In the genomic region with DNA sequence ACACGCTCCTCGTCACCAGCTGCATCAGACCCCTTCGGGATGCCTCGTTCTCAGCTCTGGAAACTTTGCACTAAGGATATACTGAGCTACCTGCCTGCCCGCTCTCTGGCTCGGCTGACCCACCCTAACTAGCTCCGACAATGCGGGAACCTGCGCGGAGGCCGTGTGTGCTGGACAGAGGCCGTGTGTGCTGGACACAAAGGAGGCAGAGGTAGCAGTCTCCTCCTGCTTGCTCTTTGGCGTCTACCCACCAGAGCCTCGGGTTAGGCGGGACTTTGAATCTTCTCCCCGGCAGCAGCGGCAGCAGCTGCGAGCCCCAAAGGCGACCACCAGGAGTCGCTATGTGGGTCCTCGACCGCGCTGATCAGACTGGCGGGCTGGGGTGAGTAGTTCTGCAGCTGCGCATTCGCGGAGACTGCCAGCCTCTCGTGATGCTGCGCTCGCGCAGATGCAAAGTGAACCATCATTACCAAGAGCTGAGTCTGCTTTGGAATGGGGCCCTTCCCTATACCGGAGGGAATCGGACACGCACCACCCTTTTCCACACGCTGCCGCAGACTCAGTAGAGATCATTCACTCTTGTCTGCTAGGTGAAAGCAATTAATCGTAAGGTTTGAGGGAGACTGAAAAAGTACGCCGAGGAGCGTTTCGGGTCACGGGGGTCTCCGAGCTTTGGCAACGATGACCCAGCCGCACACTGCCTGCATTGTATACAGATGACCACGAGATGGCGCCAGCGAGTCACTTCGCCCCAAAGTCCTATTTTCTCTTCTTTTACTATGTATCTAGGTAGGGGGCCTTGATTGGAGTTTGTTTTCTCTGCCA, we compare ENCODE assay signal across 8 mouse cellular contexts. TPM values are rescaled to one million over a fixed set of nuclear protein-coding genes. Genes with fewer than 3 reads are reported as not detected.
A peak's percentile ranks its signal among the peaks of the same experiment; 100 is the strongest.
DNase-seq lines count a peak whose midpoint lies in the region; ATAC-seq and TF ChIP-seq lines count a peak whose summit lies in the region.

No protein-coding gene starts in this region.

- no peaks in the 10 kb centered on the region for H3K27me3 ChIP-seq in MEL (ENCODE audit: control insufficient read depth in 1 of 2, insufficient read depth in 2 of 2, low read length in 2 of 2)
- no peaks in the 10 kb centered on the region for H3K27me3 ChIP-seq in forebrain, embryonic 16.5 days (replicated peaks; ENCODE audit: control insufficient read depth, insufficient read depth, low read length)
- peaks cover 13% of the 10 kb centered on the region for H3K27me3 ChIP-seq in neural tube, embryonic 15.5 days (replicated peaks)

- H3K4me1 ChIP-seq in MEL (ENCODE audit: control insufficient read depth in 1 of 2, insufficient read depth in 2 of 2, low read length in 2 of 2): peaks cover 2 to 20% of the 10 kb centered on the region in 2 experiments
- H3K4me1 ChIP-seq in forebrain, embryonic 16.5 days (replicated peaks; ENCODE audit: control insufficient read depth, insufficient read depth, low read length): peaks cover 8% of the 10 kb centered on the region
- H3K4me1 ChIP-seq in lung, adult 2 months (ENCODE audit: control insufficient read depth, insufficient read depth, low read length): peaks cover 4% of the 10 kb centered on the region; the same call in 1 of the 2 replicates
- H3K4me1 ChIP-seq in neural tube, embryonic 15.5 days: peaks cover 5% of the 10 kb centered on the region

- peak overlapping the region; percentile 72 to 84 for H3K4me3 ChIP-seq in MEL (ENCODE audit: control insufficient read depth in 1 of 2, insufficient read depth in 1 of 2, low read depth in 2 of 2, low read length in 2 of 2)
- peak overlapping the region; percentile 61 for H3K4me3 ChIP-seq in forebrain, embryonic 16.5 days (replicated peaks; ENCODE audit: low read length)
- H3K4me3 ChIP-seq in layer of hippocampus, adult 2 months: peak overlapping the region; percentile 56
- peak overlapping the region; percentile 80 for H3K4me3 ChIP-seq in lung, adult 2 months (replicated peaks; ENCODE audit: extremely low read depth, low read depth, low read length)
- H3K4me3 ChIP-seq in neural tube, embryonic 15.5 days (replicated peaks): peak overlapping the region; percentile 56

- under 1% methylated on average over 49 of the region's 49 CpGs for WGBS in forebrain, embryonic 16.5 days
- under 1% methylated on average over 49 of the region's 49 CpGs for whole genome bisulfite sequencing in lung, adult 2 months
- under 1% methylated on average over 49 of the region's 49 CpGs for WGBS in neural tube, embryonic 15.5 days

- DNase-seq in MEL (ENCODE audit: low read depth, low spot score): peak; percentile 99
- DNase-seq in cerebellum, adult 18-20 months: peak; percentile 88 to 90
- DNase-seq in heart, postnatal 36 days: peak; percentile 88 to 90
- peak; percentile 92 for DNase-seq in layer of hippocampus, adult 2 months (ENCODE audit: low spot score in 2 of 2)
- DNase-seq in lung, adult 2 months: peak; percentile 83
- peak; percentile 86 for DNase-seq in testis, postnatal 14 days (ENCODE audit: low spot score)

- H3K9ac ChIP-seq in MEL (ENCODE audit: control insufficient read depth, low read depth, low read length, poor library complexity, severe bottlenecking): peak overlapping the region; percentile 78
- peak overlapping the region; percentile 69 for H3K9ac ChIP-seq in forebrain, embryonic 16.5 days (replicated peaks; ENCODE audit: low read depth, low read length)
- H3K9ac ChIP-seq in neural tube, embryonic 15.5 days (replicated peaks): peak overlapping the region; percentile 56

- H3K9me3 ChIP-seq in MEL (replicated peaks; ENCODE audit: insufficient read depth, low read length): no peaks in the 10 kb centered on the region
- H3K9me3 ChIP-seq in forebrain, embryonic 16.5 days (ENCODE audit: control insufficient read depth, low read length): no peaks in the 10 kb centered on the region
- H3K9me3 ChIP-seq in neural tube, embryonic 15.5 days (replicated peaks): no peaks in the 10 kb centered on the region

- peak overlapping the region; percentile 66 for H3K27ac ChIP-seq in MEL (ENCODE audit: control insufficient read depth, low read depth, low read length)
- H3K27ac ChIP-seq in forebrain, embryonic 16.5 days (ENCODE audit: low read length): peak overlapping the region; percentile 90
- peak overlapping the region; percentile 89 for H3K27ac ChIP-seq in layer of hippocampus, adult 2 months
- H3K27ac ChIP-seq in neural tube, embryonic 15.5 days (replicated peaks): peak overlapping the region; percentile 94

- peak in 2 of 3 experiments; percentile 93 to 100; a peak in 4 of 6 replicates for TF ChIP-seq CTCF in MEL (IDR thresholded peaks at IDR 0.05 in 2 of 3, conservative IDR thresholded peaks at IDR 0.05 in 1 of 3; ENCODE audit: control insufficient read depth in 1 of 3, insufficient read depth in 1 of 3, low read depth in 2 of 3, low read length in 3 of 3, poor library complexity in 1 of 3, severe bottlenecking in 1 of 3)
- peak; percentile 73 for TF ChIP-seq CTCF in layer of hippocampus, adult 2 months (conservative IDR thresholded peaks at IDR 0.05)
- TF ChIP-seq CTCF in lung, adult 2 months (IDR thresholded peaks at IDR 0.05; ENCODE audit: insufficient read depth, low read length): peak; percentile 90

- intact Hi-C loops in heart, postnatal 36 days (cut with DNase I): loop anchor here (5.0 kb wide), 1 partner anchor 224 kb away; no protein-coding TSS in a partner anchor

- ATAC-seq in forebrain, embryonic 16.5 days: peak; percentile 98
- peak; percentile 98 for ATAC-seq in neural tube, embryonic 15.5 days (ENCODE audit: low FRiP score)

- peaks cover 0 to 10% of the 10 kb centered on the region in 2 experiments; a peak in 2 of 4 replicates for H3K36me3 ChIP-seq in MEL (ENCODE audit: control insufficient read depth in 1 of 2, insufficient read depth in 2 of 2, low read length in 2 of 2)
- H3K36me3 ChIP-seq in forebrain, embryonic 16.5 days (ENCODE audit: control insufficient read depth, insufficient read depth): no peaks in the 10 kb centered on the region
- H3K36me3 ChIP-seq in neural tube, embryonic 15.5 days: no peaks in the 10 kb centered on the region

- TF ChIP-seq POLR2A in MEL (IDR thresholded peaks at IDR 0.05; ENCODE audit: control insufficient read depth in 1 of 2, insufficient read depth in 1 of 2, low read depth in 1 of 2, low read length in 2 of 2, poor library complexity in 1 of 2): peak; percentile 79 to 83
- TF ChIP-seq POLR2A in lung, adult 2 months (IDR thresholded peaks at IDR 0.05; ENCODE audit: borderline replicate concordance, extremely low read depth, low read depth, low read length): peak; percentile 23; the same call in 1 of the 2 replicates

- no peak for TF ChIP-seq EP300 in MEL (IDR thresholded peaks at IDR 0.05; ENCODE audit: low read depth in 1 of 2, low read length in 2 of 2)

- no peak for TF ChIP-seq RAD21 in MEL (IDR thresholded peaks at IDR 0.05; ENCODE audit: low read depth, low read length)

- no peaks in the 10 kb centered on the region; the same call in 1 of the 2 replicates for H3K79me2 ChIP-seq in MEL (ENCODE audit: control insufficient read depth, insufficient read depth, low read length, poor library complexity)

- H3K4me2 ChIP-seq in forebrain, embryonic 16.5 days (ENCODE audit: low read length): peak overlapping the region; percentile 60
- H3K4me2 ChIP-seq in neural tube, embryonic 15.5 days: peak overlapping the region; percentile 68

RNA-seq across cellular contexts. Expression of a gene that starts 8.5 kb away (rescaled TPM):
- total RNA-seq in MEL (2012; rRNA removed): 6,680 and 8,754 TPM in 2 replicates
- polyA plus RNA-seq in MEL (2012; ENCODE audit: insufficient read depth in 1 of 2, insufficient read length in 2 of 2, low read depth in 1 of 2, low replicate concordance in 2 of 2, missing spikeins in 1 of 2): 10 to 100 TPM in 1 of 2 experiments, not detected in 1; 11.2 TPM
- polyA plus RNA-seq in forebrain, embryonic 16.5 days (2015; fragmentation: Nextera tagmentation; extraction: Ambion mirVana): 3.2 and 4.6 TPM in 2 replicates
- 10 to 100 TPM; 51.8 to 59.2 TPM for total RNA-seq in heart, postnatal 36 days (2021)
- total RNA-seq in layer of hippocampus, adult 2 months (2021): 100 to 1,000 TPM; 126 to 137 TPM
- 1.1 and 1.8 TPM in 2 replicates for polyA plus RNA-seq in lung, adult 2 months (2012; rRNA removed)
- 0.61 and 3.0 TPM in 2 replicates for polyA plus RNA-seq in neural tube, embryonic 15.5 days (2015; fragmentation: Nextera tagmentation; extraction: Ambion mirVana)

RNA-seq across cellular contexts. Expression of a gene that starts 9.6 kb away (rescaled TPM):
- 3,962 and 5,017 TPM in 2 replicates for total RNA-seq in MEL (2012; rRNA removed)
- 10 to 100 TPM in 1 of 2 experiments, not detected in 1; 71.7 TPM for polyA plus RNA-seq in MEL (2012; ENCODE audit: insufficient read depth in 1 of 2, insufficient read length in 2 of 2, low read depth in 1 of 2, low replicate concordance in 2 of 2, missing spikeins in 1 of 2)
- 23.1 and 24.7 TPM in 2 replicates for polyA plus RNA-seq in forebrain, embryonic 16.5 days (2015; fragmentation: Nextera tagmentation; extraction: Ambion mirVana)
- total RNA-seq in heart, postnatal 36 days (2021): 10 to 100 TPM; 36.6 to 38.6 TPM
- 10 to 100 TPM; 48.4 to 51.6 TPM for total RNA-seq in layer of hippocampus, adult 2 months (2021)
- polyA plus RNA-seq in lung, adult 2 months (2012; rRNA removed): 33.2 and 40.7 TPM in 2 replicates
- polyA plus RNA-seq in neural tube, embryonic 15.5 days (2015; fragmentation: Nextera tagmentation; extraction: Ambion mirVana): 9.4 and 16.0 TPM in 2 replicates

RNA-seq across cellular contexts. Expression of a gene that starts 14.9 kb away (rescaled TPM):
- total RNA-seq in MEL (2012; rRNA removed): 195 and 290 TPM in 2 replicates
- 1 to 10 TPM in 1 of 2 experiments, not detected in 1; 1.5 TPM for polyA plus RNA-seq in MEL (2012; ENCODE audit: insufficient read depth in 1 of 2, insufficient read length in 2 of 2, low read depth in 1 of 2, low replicate concordance in 2 of 2, missing spikeins in 1 of 2)
- polyA plus RNA-seq in forebrain, embryonic 16.5 days (2015; fragmentation: Nextera tagmentation; extraction: Ambion mirVana): 8.4 and 8.9 TPM in 2 replicates
- 10 to 100 TPM; 14.0 to 17.5 TPM for total RNA-seq in heart, postnatal 36 days (2021)
- 10 to 100 TPM; 29.6 to 29.9 TPM for total RNA-seq in layer of hippocampus, adult 2 months (2021)
- 5.1 and 5.6 TPM in 2 replicates for polyA plus RNA-seq in lung, adult 2 months (2012; rRNA removed)
- 4.9 and 5.1 TPM in 2 replicates for polyA plus RNA-seq in neural tube, embryonic 15.5 days (2015; fragmentation: Nextera tagmentation; extraction: Ambion mirVana)

RNA-seq across cellular contexts. Expression of a gene that starts 15.8 kb away (rescaled TPM):
- 3.4 and 4.7 TPM in 2 replicates for total RNA-seq in MEL (2012; rRNA removed)
- polyA plus RNA-seq in MEL (2012; ENCODE audit: insufficient read depth in 1 of 2, insufficient read length in 2 of 2, low read depth in 1 of 2, low replicate concordance in 2 of 2, missing spikeins in 1 of 2): 1 to 10 TPM in 1 of 2 experiments, not detected in 1; 2.8 TPM
- 0.92 and 0.99 TPM in 2 replicates for polyA plus RNA-seq in forebrain, embryonic 16.5 days (2015; fragmentation: Nextera tagmentation; extraction: Ambion mirVana)
- total RNA-seq in heart, postnatal 36 days (2021): 1 to 10 TPM in 1 of 2 experiments, under 1 TPM in 1; 0.47 to 1.4 TPM
- total RNA-seq in layer of hippocampus, adult 2 months (2021): 1 to 10 TPM; 2.2 to 2.3 TPM
- polyA plus RNA-seq in lung, adult 2 months (2012; rRNA removed): 2.9 and 3.6 TPM in 2 replicates
- polyA plus RNA-seq in neural tube, embryonic 15.5 days (2015; fragmentation: Nextera tagmentation; extraction: Ambion mirVana): 1.8 and 3.5 TPM in 2 replicates

RNA-seq across cellular contexts. Expression of a gene that starts 31.5 kb away (rescaled TPM):
- 1.3 and 1.5 TPM in 2 replicates for total RNA-seq in MEL (2012; rRNA removed)
- polyA plus RNA-seq in MEL (2012; ENCODE audit: insufficient read depth in 1 of 2, insufficient read length in 2 of 2, low read depth in 1 of 2, low replicate concordance in 2 of 2, missing spikeins in 1 of 2): not detected
- polyA plus RNA-seq in forebrain, embryonic 16.5 days (2015; fragmentation: Nextera tagmentation; extraction: Ambion mirVana): 2.0 TPM in 1 of 2 replicates, not detected in the other
- total RNA-seq in heart, postnatal 36 days (2021): not detected
- total RNA-seq in layer of hippocampus, adult 2 months (2021): not detected
- not detected in 2 replicates for polyA plus RNA-seq in lung, adult 2 months (2012; rRNA removed)
- 0.14 and 0.65 TPM in 2 replicates for polyA plus RNA-seq in neural tube, embryonic 15.5 days (2015; fragmentation: Nextera tagmentation; extraction: Ambion mirVana)

Comparison
In these comparisons a context has a peak if more than half of its experiments do, and no peak if none do; other contexts are left out.
1. Peak in every context shown above with its lines: DNase-seq, ATAC-seq, H3K4me3 ChIP-seq and H3K27ac ChIP-seq.